Mouse (Mus musculus): ENCODE measurements at regions not wholly inside any gene's neighbourhood (a gene's known extent, or its start where the extent isn't known, plus 50 kb on each side); places are given as distances from the start of the nearest gene placed in this dataset.

DNA sequence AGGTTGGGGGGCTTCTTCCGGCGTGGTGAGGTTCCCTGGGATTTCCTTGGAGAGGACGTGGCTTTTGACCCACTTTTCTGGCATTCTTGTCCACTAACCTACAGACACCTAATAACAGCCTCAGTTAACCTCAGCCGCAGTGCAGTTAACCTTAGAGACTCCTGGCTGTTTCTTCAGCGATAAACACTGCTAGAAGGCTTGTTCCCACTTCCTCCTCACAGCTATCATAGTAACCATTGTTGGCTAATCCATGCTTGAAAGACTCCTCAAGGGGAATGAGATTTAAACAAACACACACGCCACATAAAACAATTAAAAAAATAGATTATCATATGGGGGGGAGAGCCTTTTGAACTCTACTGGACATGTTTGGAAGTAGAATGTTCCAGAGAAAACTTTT is 58.0 kb upstream of the Enpp6 start:
- no peaks in the 10 kb centered on the region for H3K79me2 ChIP-seq (replicated peaks; ENCODE audit: control insufficient read depth, extremely low read depth, insufficient read depth, poor library complexity, severe bottlenecking)
- dilution Hi-C loops (cut with MboI; ENCODE audit: extremely low pct_ligation_motif_present, extremely low pct_unique_long_range_greater_than_20kb, low sequenced_read_pairs) (no loop called here), in situ Hi-C loops (cut with MboI; ENCODE audit: low pct_ligation_motif_present, low pct_unique_long_range_greater_than_20kb, low sequenced_read_pairs) (loop anchor here (25.0 kb wide), 1 partner anchor 716 kb away; the partner anchor contains the start of gene Slc25a4)
- no peak overlapping the region for H3K27ac ChIP-seq (ENCODE audit: insufficient read depth, low read depth)
- H3K4me1 ChIP-seq (ENCODE audit: control insufficient read depth in 1 of 2, insufficient read depth in 2 of 2) = peaks cover 14 to 57% of the 10 kb centered on the region in 2 experiments
- H3K36me3 ChIP-seq (replicated peaks in 1 of 2; ENCODE audit: control insufficient read depth in 1 of 2, insufficient read depth in 1 of 2, low read length in 1 of 2) = no peaks in the 10 kb centered on the region
- no peak overlapping the region for H3K4me2 ChIP-seq (ENCODE audit: insufficient read depth, low read depth, poor library complexity, severe bottlenecking)
- no peak for DNase-seq (ENCODE audit: extremely low read depth)
- no peaks in the 10 kb centered on the region for H3K27me3 ChIP-seq (replicated peaks)
- peaks cover 2% of the 10 kb centered on the region for H3K9me3 ChIP-seq (replicated peaks; ENCODE audit: low read length)
- H3K4me3 ChIP-seq (replicated peaks in 1 of 3; ENCODE audit: low read depth in 2 of 3, low read length in 2 of 3, poor library complexity in 1 of 3) = no peak overlapping the region
- TF ChIP-seq USF2 (conservative IDR thresholded peaks at IDR 0.05; ENCODE audit: low read depth, low read length) = no peak
- no peak for TF ChIP-seq POLR2AphosphoS2 (IDR thresholded peaks at IDR 0.05; ENCODE audit: low read depth, low read length)
- TF ChIP-seq JUN (IDR thresholded peaks at IDR 0.05; ENCODE audit: insufficient read depth, low read depth, low read length) = no peak
- TF ChIP-seq MAFK (IDR thresholded peaks at IDR 0.05; ENCODE audit: insufficient replicate concordance, low read length) = no peak
- TF ChIP-seq JUND (conservative IDR thresholded peaks at IDR 0.05; ENCODE audit: low read depth, low read length) = no peak
- no peak for TF ChIP-seq E2F4 (IDR thresholded peaks at IDR 0.05; ENCODE audit: insufficient replicate concordance, low read depth, low read length)
- TF ChIP-seq ZNF384 (IDR thresholded peaks at IDR 0.05; ENCODE audit: low read depth, low read length) = no peak
- no peak for TF ChIP-seq TBP (conservative IDR thresholded peaks at IDR 0.05; ENCODE audit: low read depth, low read length)
- TF ChIP-seq MAX (IDR thresholded peaks at IDR 0.05; ENCODE audit: low read length) = no peak
- no peak for TF ChIP-seq POLR2A (IDR thresholded peaks at IDR 0.05; ENCODE audit: low read depth, low read length)
- no peak for TF ChIP-seq ZC3H11A (IDR thresholded peaks at IDR 0.05; ENCODE audit: low read depth, low read length)
- TF ChIP-seq PAX5 (IDR thresholded peaks at IDR 0.05; ENCODE audit: low read length) = no peak
- TF ChIP-seq EP300 (IDR thresholded peaks at IDR 0.05; ENCODE audit: low read length) = no peak
- no peak for TF ChIP-seq USF1 (IDR thresholded peaks at IDR 0.05; ENCODE audit: low read depth, low read length)
- no peak for TF ChIP-seq SMC3 (IDR thresholded peaks at IDR 0.05; ENCODE audit: low read depth, low read length)
- no peak for TF ChIP-seq SIN3A (IDR thresholded peaks at IDR 0.05; ENCODE audit: low read length)
- no peak for TF ChIP-seq ELF1 (IDR thresholded peaks at IDR 0.05; ENCODE audit: low read depth, low read length)
- no peak overlapping the region for H3K9ac ChIP-seq (ENCODE audit: insufficient read depth, low read depth)

DNA sequence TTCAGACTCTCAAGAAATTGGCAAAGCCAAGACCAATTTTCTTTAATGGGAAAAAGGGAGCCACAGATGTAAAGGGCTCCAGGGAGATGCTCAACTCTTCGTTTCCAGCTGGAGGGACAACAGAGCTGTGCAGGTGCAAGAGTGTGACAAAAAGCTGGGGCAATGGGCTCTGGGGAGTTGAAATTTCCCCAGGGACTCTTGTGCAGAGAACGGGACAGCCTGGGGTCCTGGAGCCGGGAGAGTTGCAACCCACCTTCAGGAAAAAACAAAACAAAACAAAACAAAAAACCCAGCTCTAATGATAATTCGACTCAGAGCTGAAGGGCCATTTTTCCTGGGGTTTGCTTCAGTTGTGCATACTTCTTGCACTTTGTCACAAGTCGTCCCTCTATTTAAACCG is 57.0 kb upstream of the Enpp6 start:
- Histone ChIP-seq H3K79me2 (replicated peaks; ENCODE audit: control insufficient read depth, extremely low read depth, insufficient read depth, poor library complexity, severe bottlenecking) (no peaks in the 10 kb centered on the region), H3K4me3 (replicated peaks in 1 of 3; ENCODE audit: low read depth in 2 of 3, low read length in 2 of 3, poor library complexity in 1 of 3) (no peak overlapping the region), H3K4me1 (ENCODE audit: control insufficient read depth in 1 of 2, insufficient read depth in 2 of 2) (peaks cover 22 to 64% of the 10 kb centered on the region in 2 experiments), H3K9ac (ENCODE audit: insufficient read depth, low read depth) (no peak overlapping the region), H3K4me2 (ENCODE audit: insufficient read depth, low read depth, poor library complexity, severe bottlenecking) (peak overlapping the region; percentile 53), H3K9me3 (replicated peaks; ENCODE audit: low read length) (peaks cover 2% of the 10 kb centered on the region), H3K36me3 (replicated peaks in 1 of 2; ENCODE audit: control insufficient read depth in 1 of 2, insufficient read depth in 1 of 2, low read length in 1 of 2) (no peaks in the 10 kb centered on the region), H3K27me3 (replicated peaks) (no peaks in the 10 kb centered on the region), H3K27ac (ENCODE audit: insufficient read depth, low read depth) (no peak overlapping the region)
- dilution Hi-C loops (cut with MboI; ENCODE audit: extremely low pct_ligation_motif_present, extremely low pct_unique_long_range_greater_than_20kb, low sequenced_read_pairs) (no loop called here), in situ Hi-C loops (cut with MboI; ENCODE audit: low pct_ligation_motif_present, low pct_unique_long_range_greater_than_20kb, low sequenced_read_pairs) (loop anchor here (10.0 to 25.0 kb wide), 2 partner anchors 85 to 717 kb away; partner anchors contain the start of gene Slc25a4)
- DNase-seq (ENCODE audit: extremely low read depth) = no peak
- TF ChIP-seq CTCF (conservative IDR thresholded peaks at IDR 0.05 in 1 of 2, IDR thresholded peaks at IDR 0.05 in 1 of 2; ENCODE audit: low read depth in 2 of 2, low read length in 2 of 2) (no peak), CHD1 (IDR thresholded peaks at IDR 0.05; ENCODE audit: low read depth, low read length) (no peak), MAX (IDR thresholded peaks at IDR 0.05; ENCODE audit: low read length) (no peak), JUND (conservative IDR thresholded peaks at IDR 0.05; ENCODE audit: low read depth, low read length) (no peak), MAFK (IDR thresholded peaks at IDR 0.05; ENCODE audit: insufficient replicate concordance, low read length) (no peak), KAT2A (IDR thresholded peaks at IDR 0.05; ENCODE audit: insufficient replicate concordance, low read length) (no peak), ZNF384 (IDR thresholded peaks at IDR 0.05; ENCODE audit: low read depth, low read length) (no peak), TCF12 (IDR thresholded peaks at IDR 0.05; ENCODE audit: low read depth, low read length) (peak; percentile 60; the same call in 1 of the 2 replicates), ZMIZ1 (IDR thresholded peaks at IDR 0.05; ENCODE audit: low read depth, low read length) (no peak), POLR2A (IDR thresholded peaks at IDR 0.05; ENCODE audit: low read depth, low read length) (no peak), NRF1 (IDR thresholded peaks at IDR 0.05; ENCODE audit: low read depth, low read length) (no peak), IRF4 (IDR thresholded peaks at IDR 0.05; ENCODE audit: low read depth, low read length) (no peak), SMC3 (IDR thresholded peaks at IDR 0.05; ENCODE audit: low read depth, low read length) (no peak), MEF2A (IDR thresholded peaks at IDR 0.05; ENCODE audit: borderline replicate concordance, low read depth, low read length) (peak; percentile 19; the same call in 1 of the 2 replicates), GABPA (IDR thresholded peaks at IDR 0.05; ENCODE audit: insufficient replicate concordance, low read depth, low read length) (no peak), BHLHE40 (IDR thresholded peaks at IDR 0.05; ENCODE audit: low read depth, low read length) (peak; percentile 48), ETS1 (conservative IDR thresholded peaks at IDR 0.05; ENCODE audit: low read depth, low read length) (peak; percentile 59), USF1 (IDR thresholded peaks at IDR 0.05; ENCODE audit: low read depth, low read length) (no peak), ZKSCAN1 (IDR thresholded peaks at IDR 0.05; ENCODE audit: borderline replicate concordance, low read depth, low read length) (no peak), ZC3H11A (IDR thresholded peaks at IDR 0.05; ENCODE audit: low read depth, low read length) (no peak), EP300 (IDR thresholded peaks at IDR 0.05; ENCODE audit: low read length) (peak; percentile 61), MXI1 (IDR thresholded peaks at IDR 0.05; ENCODE audit: low read depth, low read length) (no peak)

Measured in CH12.LX (cell line).